Mouse (Mus musculus): ENCODE measurements at regions not wholly inside any gene's neighbourhood (a gene's known extent, or its start where the extent isn't known, plus 50 kb on each side); places are given as distances from the start of the nearest gene placed in this dataset.

DNA sequence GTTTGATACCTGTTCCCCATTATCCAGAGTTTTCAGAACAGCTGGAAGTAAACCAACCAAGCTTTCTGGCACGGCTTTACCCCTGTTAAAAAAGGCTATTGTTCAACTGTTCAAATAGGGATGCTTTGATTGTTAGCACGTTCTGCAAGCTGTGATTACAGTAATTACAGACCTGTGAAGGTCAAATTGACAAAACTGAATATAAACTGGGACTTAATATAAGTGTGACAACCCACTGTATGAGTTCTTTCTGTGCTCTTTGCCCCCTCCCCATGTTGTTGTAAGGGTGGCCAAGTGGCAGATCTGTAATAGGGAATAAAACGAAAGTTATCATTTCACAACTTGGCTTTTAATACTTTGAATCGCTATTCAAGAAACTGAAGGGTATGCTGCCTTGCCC is 105.0 kb upstream of the 4933415F23Rik start:
- Histone ChIP-seq H3K9me3 (replicated peaks) (no peaks in the 10 kb centered on the region), H3K4me2 (no peak overlapping the region), H3K27me3 (replicated peaks) (no peaks in the 10 kb centered on the region), H3K36me3 (no peaks in the 10 kb centered on the region), H3K4me3 (replicated peaks) (no peak overlapping the region), H3K9ac (replicated peaks) (no peak overlapping the region), H3K4me1 (no peaks in the 10 kb centered on the region), H3K27ac (replicated peaks) (no peak overlapping the region)
- WGBS, result 62% methylated on average over 4 of the region's 4 CpGs
- no peak for ATAC-seq (ENCODE audit: low FRiP score)

- Histone ChIP-seq H3K4me3 (replicated peaks) (no peak overlapping the region), H3K9ac (replicated peaks) (no peak overlapping the region), H3K4me1 (no peaks in the 10 kb centered on the region), H3K9me3 (replicated peaks) (no peaks in the 10 kb centered on the region), H3K36me3 (no peaks in the 10 kb centered on the region), H3K4me2 (no peak overlapping the region), H3K27me3 (replicated peaks) (no peaks in the 10 kb centered on the region), H3K27ac (replicated peaks) (no peak overlapping the region)
- 44% methylated on average over 5 of the region's 5 CpGs for WGBS
- ATAC-seq (ENCODE audit: low FRiP score), result no peak
Measured at GRCm38 (mm10) chr1:23202511-23203435, 100.7 kb upstream of the 4933415F23Rik start.

DNA sequence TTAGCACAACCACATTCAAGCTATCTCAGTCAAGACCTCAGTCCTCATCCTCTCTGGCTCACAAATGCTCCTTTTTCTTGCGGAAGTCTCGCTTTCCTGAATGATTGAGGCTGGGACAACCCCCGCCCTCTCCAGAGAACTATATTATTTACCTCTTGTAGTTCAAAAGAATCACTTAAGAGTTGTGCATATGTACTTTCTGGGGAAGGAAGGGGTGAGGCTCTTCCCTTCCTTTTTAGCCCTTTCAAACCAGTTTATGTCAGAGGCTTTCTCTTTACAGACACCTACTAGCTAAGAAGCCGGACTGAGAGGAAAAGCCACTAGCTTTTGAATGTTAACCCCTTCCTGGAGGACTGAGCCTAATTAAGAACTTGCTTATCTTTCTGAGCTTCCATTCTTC is 98.4 kb upstream of the 4933415F23Rik start:
- Histone ChIP-seq H3K4me2 (no peak overlapping the region), H3K9me3 (replicated peaks) (no peaks in the 10 kb centered on the region), H3K4me1 (no peaks in the 10 kb centered on the region), H3K27ac (replicated peaks) (no peak overlapping the region), H3K9ac (replicated peaks) (no peak overlapping the region), H3K36me3 (no peaks in the 10 kb centered on the region), H3K4me3 (replicated peaks) (no peak overlapping the region), H3K27me3 (replicated peaks) (no peaks in the 10 kb centered on the region)
- no peak for ATAC-seq (ENCODE audit: low FRiP score)
- WGBS, result 70% methylated on average over 4 of the region's 4 CpGs

DNA sequence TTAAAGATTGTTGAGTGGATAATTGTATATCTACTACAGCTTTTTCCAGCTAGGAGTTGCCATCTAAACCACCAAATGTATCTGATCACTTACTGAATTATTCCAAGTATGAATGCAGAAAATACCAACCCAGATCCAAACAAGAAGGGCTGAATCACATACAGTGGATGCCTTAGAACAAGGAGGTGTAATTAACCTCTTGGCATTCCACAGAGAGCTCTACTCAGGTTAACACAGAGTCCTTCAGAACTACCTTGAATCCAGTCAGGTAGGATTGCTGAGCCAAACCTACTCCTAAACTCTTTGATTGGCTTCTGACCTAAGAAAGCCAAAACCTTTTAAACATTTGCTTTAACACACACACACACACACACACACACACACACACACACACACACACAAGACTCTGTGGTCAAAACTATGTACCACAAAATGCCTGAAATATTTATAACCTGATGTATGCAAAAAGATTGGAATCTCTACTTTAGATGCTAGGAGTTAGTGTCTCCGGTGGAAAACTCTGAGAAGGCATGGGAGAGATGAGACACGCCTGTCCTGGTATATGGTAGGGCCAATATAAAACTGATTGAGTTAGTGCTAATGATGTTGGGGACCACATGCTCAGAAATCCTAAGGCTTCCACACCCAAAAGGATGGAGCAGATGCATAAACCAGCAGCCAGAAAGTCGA is 88.4 kb upstream of the 4933415F23Rik start:
- WGBS, result 88% methylated on average over 3 of the region's 3 CpGs
- no peaks in the 10 kb centered on the region for H3K4me1 ChIP-seq

GRCm38 (mm10) chr1:23189790-23190189 is 87.7 kb upstream of the 4933415F23Rik start:
- Histone ChIP-seq H3K4me3 (replicated peaks) (no peak overlapping the region), H3K9ac (replicated peaks) (no peak overlapping the region), H3K36me3 (no peaks in the 10 kb centered on the region), H3K27ac (replicated peaks) (no peak overlapping the region), H3K4me1 (no peaks in the 10 kb centered on the region), H3K27me3 (replicated peaks) (no peaks in the 10 kb centered on the region), H3K9me3 (replicated peaks) (no peaks in the 10 kb centered on the region), H3K4me2 (no peak overlapping the region)
- WGBS, result 93% methylated on average over 4 of the region's 4 CpGs
- ATAC-seq (ENCODE audit: low FRiP score), result no peak

More for the DNA sequence above, 88.4 kb upstream of the 4933415F23Rik start:
- Histone ChIP-seq H3K4me3 (replicated peaks) (no peak overlapping the region), H3K27me3 (replicated peaks) (no peaks in the 10 kb centered on the region), H3K9ac (replicated peaks) (no peak overlapping the region), H3K9me3 (replicated peaks) (no peaks in the 10 kb centered on the region), H3K36me3 (no peaks in the 10 kb centered on the region), H3K4me2 (no peak overlapping the region), H3K27ac (replicated peaks) (no peak overlapping the region)
- ATAC-seq (ENCODE audit: low FRiP score), result no peak

GRCm38 (mm10) chr1:23188216-23188615 is 86.2 kb upstream of the 4933415F23Rik start:
- no peak overlapping the region for H3K27ac ChIP-seq (replicated peaks)
- no peaks in the 10 kb centered on the region for H3K9me3 ChIP-seq (replicated peaks)
- ATAC-seq (ENCODE audit: low FRiP score), result no peak
- no peaks in the 10 kb centered on the region for H3K36me3 ChIP-seq
- 79% methylated on average over 5 of the region's 5 CpGs for WGBS
- no peak overlapping the region for H3K9ac ChIP-seq (replicated peaks)
- H3K4me2 ChIP-seq, result no peak overlapping the region
- no peaks in the 10 kb centered on the region for H3K27me3 ChIP-seq (replicated peaks)
- H3K4me1 ChIP-seq, result no peaks in the 10 kb centered on the region
- no peak overlapping the region for H3K4me3 ChIP-seq (replicated peaks)

- no peak for ATAC-seq (ENCODE audit: low FRiP score)
- Histone ChIP-seq H3K4me1 (no peaks in the 10 kb centered on the region), H3K27me3 (replicated peaks) (no peaks in the 10 kb centered on the region), H3K9me3 (replicated peaks) (no peaks in the 10 kb centered on the region), H3K9ac (replicated peaks) (no peak overlapping the region), H3K4me3 (replicated peaks) (no peak overlapping the region), H3K27ac (replicated peaks) (no peak overlapping the region), H3K36me3 (no peaks in the 10 kb centered on the region), H3K4me2 (no peak overlapping the region)
- WGBS, result 76% methylated on average over 6 of the region's 6 CpGs
Measured at GRCm38 (mm10) chr1:23187446-23188206, 85.6 kb upstream of the 4933415F23Rik start.

DNA sequence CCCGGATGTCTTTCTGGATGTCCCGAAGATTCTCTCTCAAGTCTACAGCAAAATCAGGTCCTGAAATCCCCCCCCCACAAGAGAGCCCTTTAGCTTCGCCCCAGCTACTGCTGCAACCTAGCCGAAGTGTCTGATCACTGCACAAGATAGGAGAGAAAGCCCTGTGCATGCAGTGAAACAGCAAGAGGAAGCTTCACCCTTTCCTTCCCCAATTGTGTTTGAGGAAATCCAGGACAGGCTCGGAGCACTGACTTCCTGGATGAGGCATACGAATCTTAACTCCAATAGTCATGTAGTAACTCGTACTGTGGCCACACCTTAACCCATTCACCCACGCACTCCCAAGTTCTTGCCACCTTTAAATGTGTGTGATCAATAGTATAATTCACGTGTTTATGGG is 82.7 kb upstream of the 4933415F23Rik start:
- Histone ChIP-seq H3K9ac (replicated peaks) (no peak overlapping the region), H3K9me3 (replicated peaks) (no peaks in the 10 kb centered on the region), H3K4me2 (no peak overlapping the region), H3K27me3 (replicated peaks) (no peaks in the 10 kb centered on the region), H3K27ac (replicated peaks) (no peak overlapping the region), H3K4me3 (replicated peaks) (no peak overlapping the region), H3K4me1 (no peaks in the 10 kb centered on the region), H3K36me3 (no peaks in the 10 kb centered on the region)
- no peak for ATAC-seq (ENCODE audit: low FRiP score)
- 81% methylated on average over 9 of the region's 9 CpGs for WGBS

GRCm38 (mm10) chr1:23182541-23182940 is 80.5 kb upstream of the 4933415F23Rik start:
- H3K27ac ChIP-seq (replicated peaks), result no peak overlapping the region
- no peaks in the 10 kb centered on the region for H3K36me3 ChIP-seq
- H3K27me3 ChIP-seq (replicated peaks), result no peaks in the 10 kb centered on the region
- ATAC-seq (ENCODE audit: low FRiP score), result no peak
- H3K4me2 ChIP-seq, result no peak overlapping the region
- H3K4me3 ChIP-seq (replicated peaks), result no peak overlapping the region
- H3K9me3 ChIP-seq (replicated peaks), result no peaks in the 10 kb centered on the region
- H3K4me1 ChIP-seq, result no peaks in the 10 kb centered on the region
- H3K9ac ChIP-seq (replicated peaks), result no peak overlapping the region

GRCm38 (mm10) chr1:23178335-23178974 is 76.4 kb upstream of the 4933415F23Rik start:
- Histone ChIP-seq H3K9ac (replicated peaks) (no peak overlapping the region), H3K4me1 (no peaks in the 10 kb centered on the region), H3K4me3 (replicated peaks) (no peak overlapping the region), H3K36me3 (no peaks in the 10 kb centered on the region), H3K9me3 (replicated peaks) (no peaks in the 10 kb centered on the region), H3K27me3 (replicated peaks) (no peaks in the 10 kb centered on the region), H3K27ac (replicated peaks) (no peak overlapping the region), H3K4me2 (no peak overlapping the region)
- ATAC-seq (ENCODE audit: low FRiP score), result no peak
- 86% methylated on average over 6 of the region's 6 CpGs for WGBS

DNA sequence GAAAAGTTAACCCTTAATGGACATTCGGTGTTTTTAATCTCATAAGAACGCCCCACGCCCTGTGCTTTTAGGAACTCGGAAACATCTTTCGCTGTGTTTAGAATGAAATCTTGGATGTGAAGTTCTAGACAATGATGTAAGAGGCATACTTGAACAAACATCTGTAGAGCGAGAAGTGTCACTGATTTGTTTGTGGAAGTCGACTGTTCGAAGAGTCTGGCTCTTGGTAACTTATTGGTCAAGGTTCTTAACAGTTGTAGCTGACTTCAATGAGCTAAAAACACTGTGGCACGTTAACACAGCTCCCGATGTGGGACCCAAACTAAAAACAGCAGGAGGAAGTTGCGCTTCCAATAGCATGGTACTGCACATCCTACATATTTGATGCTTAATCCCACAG is 72.0 kb upstream of the 4933415F23Rik start:
- H3K9ac ChIP-seq (replicated peaks), result no peak overlapping the region
- H3K27ac ChIP-seq (replicated peaks), result no peak overlapping the region
- no peaks in the 10 kb centered on the region for H3K4me1 ChIP-seq
- H3K36me3 ChIP-seq, result no peaks in the 10 kb centered on the region
- H3K4me3 ChIP-seq (replicated peaks), result no peak overlapping the region
- WGBS, result 88% methylated on average over 11 of the region's 11 CpGs
- no peaks in the 10 kb centered on the region for H3K27me3 ChIP-seq (replicated peaks)
- no peak overlapping the region for H3K4me2 ChIP-seq
- ATAC-seq (ENCODE audit: low FRiP score), result no peak
- no peaks in the 10 kb centered on the region for H3K9me3 ChIP-seq (replicated peaks)

All from neural tube, embryonic 15.5 days (tissue).